Mouse (Mus musculus): Measurements from ENCODE around the gene Agfg2. TPM values are rescaled to one million over a fixed set of nuclear protein-coding genes. Genes with fewer than 3 reads are reported as not detected.

Agfg2 gene
- polyA plus RNA-seq, 1 experiment from 2014 or later = 18.6 TPM

DNA sequence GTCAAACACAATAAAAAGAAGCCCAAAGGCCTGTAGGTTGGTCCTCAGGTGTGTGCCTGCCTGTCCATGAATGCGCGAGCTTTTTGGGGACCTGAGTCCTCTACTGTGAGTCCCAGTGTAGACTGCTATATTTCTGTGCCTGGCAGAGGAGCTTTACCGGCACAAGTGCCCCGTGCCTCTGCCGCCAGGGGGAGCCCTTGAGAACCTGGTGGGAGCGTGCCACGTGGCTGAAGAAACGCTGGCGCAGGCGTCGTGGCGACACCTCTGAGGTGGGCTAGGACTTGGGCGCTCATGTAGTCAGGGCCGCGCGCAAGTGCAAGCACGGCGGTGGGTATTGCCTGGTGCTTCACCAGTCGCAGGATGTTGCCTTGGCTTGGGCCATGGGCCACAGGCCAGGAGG is 43.5 kb downstream of the Agfg2 start, which contains the start of gene Sap25:
Gene Sap25 (plus strand): TSS at position 281 of the 400 bp plus-strand sequence.
- H3K4me2 ChIP-seq (ENCODE audit: low read depth, low read length) = no peak within 1 kb of the TSS
- ATAC-seq = 0 out of 2 replicates have a peak, but pooled peaks have one; percentile 14
- H3K27me3 ChIP-seq (replicated peaks; ENCODE audit: control insufficient read depth, insufficient read depth, low read length) = peaks cover 14% of the 10 kb centered on the region
- 89% methylated on average over 19 of the region's 19 CpGs for WGBS
- no peaks in the 10 kb centered on the region for H3K9me3 ChIP-seq (ENCODE audit: control insufficient read depth, low read length)
- H3K27ac ChIP-seq (ENCODE audit: low read length) = no peak within 1 kb of the TSS
- H3K36me3 ChIP-seq (ENCODE audit: control insufficient read depth, insufficient read depth, low read length) = peaks cover 43% of the 10 kb centered on the region
- H3K9ac ChIP-seq (ENCODE audit: low read depth, low read length) = no peak within 1 kb of the TSS
- H3K4me1 ChIP-seq (ENCODE audit: control insufficient read depth, insufficient read depth, low read length) = peaks cover 7% of the 10 kb centered on the region; the same call in 1 of the 2 replicates
- no peak within 1 kb of the TSS for H3K4me3 ChIP-seq (ENCODE audit: low read length)

- no peak for ATAC-seq
- Histone ChIP-seq H3K36me3 (ENCODE audit: control insufficient read depth, insufficient read depth, low read length) (peaks cover 51% of the 10 kb centered on the region), H3K4me1 (ENCODE audit: control insufficient read depth, insufficient read depth, low read length) (peaks cover 8% of the 10 kb centered on the region; the same call in 1 of the 2 replicates), H3K4me3 (ENCODE audit: low read length) (no peak overlapping the region), H3K9me3 (ENCODE audit: control insufficient read depth, low read length) (no peaks in the 10 kb centered on the region), H3K4me2 (ENCODE audit: low read depth, low read length) (no peak overlapping the region), H3K9ac (ENCODE audit: low read depth, low read length) (no peak overlapping the region), H3K27ac (ENCODE audit: low read length) (no peak overlapping the region), H3K27me3 (replicated peaks; ENCODE audit: control insufficient read depth, insufficient read depth, low read length) (peaks cover 2% of the 10 kb centered on the region; the same call in 1 of the 2 replicates)
- 83% methylated on average over 7 of the region's 7 CpGs for WGBS
Observed at GRCm38 (mm10) chr5:137639472-137639871, 45.1 kb downstream of the Agfg2 start.

DNA sequence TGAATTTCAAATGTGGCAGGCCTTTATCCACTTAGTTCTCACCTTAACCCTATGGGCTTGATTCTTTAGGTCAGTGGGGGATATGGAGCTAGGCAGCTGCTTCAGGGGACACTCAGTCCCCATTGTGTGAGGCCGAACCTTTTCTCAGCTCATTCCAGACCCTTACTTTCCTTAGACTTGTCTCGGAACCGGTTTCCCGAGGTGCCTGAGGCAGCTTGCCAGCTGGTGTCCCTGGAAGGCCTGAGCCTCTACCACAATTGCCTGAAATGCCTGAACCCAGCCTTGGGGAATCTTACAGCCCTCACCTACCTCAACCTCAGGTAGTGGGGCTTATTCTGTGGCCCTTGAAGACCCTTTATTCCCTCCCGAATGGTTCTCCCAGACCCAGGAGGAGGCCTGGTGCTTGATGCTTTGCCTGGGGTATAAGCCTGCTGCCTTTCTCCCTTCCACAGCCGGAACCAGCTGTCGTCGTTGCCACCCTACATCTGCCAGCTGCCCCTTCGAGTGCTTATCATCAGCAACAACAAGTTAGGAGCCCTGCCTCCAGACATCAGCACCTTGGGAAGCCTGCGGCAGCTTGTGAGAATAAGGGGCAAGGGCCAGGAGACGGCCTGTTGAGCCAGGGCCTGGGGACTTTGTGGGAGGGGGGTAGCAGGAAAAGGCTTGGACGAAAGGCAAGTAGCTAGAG is 51.0 kb downstream of the Agfg2 start:
- H3K4me1 ChIP-seq (ENCODE audit: control insufficient read depth, insufficient read depth, low read length) = peaks cover 43% of the 10 kb centered on the region
- 78% methylated on average over 12 of the region's 12 CpGs for WGBS
- peak overlapping the region; percentile 10 for H3K9ac ChIP-seq (ENCODE audit: low read depth, low read length)
- ATAC-seq = no peak
- H3K27me3 ChIP-seq (replicated peaks; ENCODE audit: control insufficient read depth, insufficient read depth, low read length) = no peaks in the 10 kb centered on the region
- H3K4me3 ChIP-seq (ENCODE audit: low read length) = no peak overlapping the region
- H3K27ac ChIP-seq (ENCODE audit: low read length) = no peak overlapping the region
- no peak overlapping the region for H3K4me2 ChIP-seq (ENCODE audit: low read depth, low read length)
- peaks cover 32% of the 10 kb centered on the region for H3K36me3 ChIP-seq (ENCODE audit: control insufficient read depth, insufficient read depth, low read length)
- no peaks in the 10 kb centered on the region for H3K9me3 ChIP-seq (ENCODE audit: control insufficient read depth, low read length)

- Histone ChIP-seq H3K36me3 (ENCODE audit: control insufficient read depth, insufficient read depth, low read length) (peaks cover 18% of the 10 kb centered on the region), H3K4me1 (ENCODE audit: control insufficient read depth, insufficient read depth, low read length) (peaks cover 48% of the 10 kb centered on the region), H3K4me3 (ENCODE audit: low read length) (peak overlapping the region; percentile 86; the same call in 1 of the 2 replicates), H3K9me3 (ENCODE audit: control insufficient read depth, low read length) (no peaks in the 10 kb centered on the region), H3K4me2 (ENCODE audit: low read depth, low read length) (peak overlapping the region; percentile 84), H3K9ac (ENCODE audit: low read depth, low read length) (peak overlapping the region; percentile 91), H3K27me3 (replicated peaks; ENCODE audit: control insufficient read depth, insufficient read depth, low read length) (no peaks in the 10 kb centered on the region), H3K27ac (ENCODE audit: low read length) (peak overlapping the region; percentile 99)
- 59% methylated on average over 4 of the region's 4 CpGs for WGBS
- ATAC-seq = no peak
Observed at GRCm38 (mm10) chr5:137631591-137631990, 52.9 kb downstream of the Agfg2 start.

DNA sequence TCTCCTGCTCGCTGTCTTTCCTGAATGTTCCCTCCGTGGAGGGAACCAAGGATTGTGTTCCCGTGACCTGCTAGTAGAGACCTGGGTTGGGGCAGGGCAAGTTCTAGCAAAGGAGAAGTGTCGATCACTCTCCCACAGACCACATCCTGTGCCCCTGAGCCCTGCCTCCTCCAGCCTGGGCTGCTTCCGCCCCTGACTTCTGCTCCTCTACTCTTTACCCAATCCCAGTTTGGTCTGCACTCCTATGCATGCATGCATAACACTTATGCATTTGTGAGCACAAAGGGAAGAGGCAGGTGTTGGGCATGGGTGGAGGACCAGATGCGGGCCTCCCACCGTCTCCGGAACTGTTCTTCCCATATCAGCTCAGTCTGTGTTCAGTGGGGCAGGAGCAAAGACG is 53.4 kb downstream of the Agfg2 start:
- Histone ChIP-seq H3K4me2 (ENCODE audit: low read depth, low read length) (peak overlapping the region; percentile 84), H3K4me3 (ENCODE audit: low read length) (peak overlapping the region; percentile 86), H3K27me3 (replicated peaks; ENCODE audit: control insufficient read depth, insufficient read depth, low read length) (no peaks in the 10 kb centered on the region), H3K36me3 (ENCODE audit: control insufficient read depth, insufficient read depth, low read length) (peaks cover 15% of the 10 kb centered on the region), H3K9me3 (ENCODE audit: control insufficient read depth, low read length) (no peaks in the 10 kb centered on the region), H3K9ac (ENCODE audit: low read depth, low read length) (peak overlapping the region; percentile 91), H3K27ac (ENCODE audit: low read length) (peak overlapping the region; percentile 99), H3K4me1 (ENCODE audit: control insufficient read depth, insufficient read depth, low read length) (peaks cover 48% of the 10 kb centered on the region)
- WGBS = 61% methylated on average over 9 of the region's 9 CpGs
- ATAC-seq = no peak

DNA sequence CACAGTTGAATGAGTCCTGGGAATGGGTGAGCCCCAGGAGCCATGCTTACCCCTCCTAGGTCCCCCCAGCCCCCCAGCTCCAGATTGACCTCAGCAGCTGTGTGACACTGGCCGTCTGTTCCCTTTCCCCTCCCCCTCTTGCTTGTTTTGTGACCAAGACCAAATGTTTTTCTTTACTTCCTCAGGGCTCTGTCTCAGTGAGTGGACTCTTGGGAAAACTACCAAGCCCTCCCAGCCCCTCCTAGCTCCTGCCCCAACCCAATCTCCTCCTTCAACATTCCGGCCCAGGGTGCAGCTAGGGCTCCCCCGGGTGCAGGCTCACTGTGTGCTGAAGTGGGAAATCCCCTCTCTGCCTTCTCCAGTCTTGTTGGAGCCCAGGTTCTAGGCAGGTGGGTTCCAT is 53.9 kb downstream of the Agfg2 start:
- peaks cover 9% of the 10 kb centered on the region for H3K36me3 ChIP-seq (ENCODE audit: control insufficient read depth, insufficient read depth, low read length)
- H3K9me3 ChIP-seq (ENCODE audit: control insufficient read depth, low read length) = no peaks in the 10 kb centered on the region
- no peak for ATAC-seq
- peak overlapping the region; percentile 99 for H3K27ac ChIP-seq (ENCODE audit: low read length)
- H3K27me3 ChIP-seq (replicated peaks; ENCODE audit: control insufficient read depth, insufficient read depth, low read length) = no peaks in the 10 kb centered on the region
- peak overlapping the region; percentile 91 for H3K9ac ChIP-seq (ENCODE audit: low read depth, low read length)
- peaks cover 45% of the 10 kb centered on the region for H3K4me1 ChIP-seq (ENCODE audit: control insufficient read depth, insufficient read depth, low read length)
- H3K4me3 ChIP-seq (ENCODE audit: low read length) = peak overlapping the region; percentile 86
- WGBS = 19% methylated on average over 3 of the region's 3 CpGs
- H3K4me2 ChIP-seq (ENCODE audit: low read depth, low read length) = peak overlapping the region; percentile 84

- peaks cover 40% of the 10 kb centered on the region for H3K4me1 ChIP-seq (ENCODE audit: control insufficient read depth, insufficient read depth, low read length)
- peak overlapping the region; percentile 84 for H3K4me2 ChIP-seq (ENCODE audit: low read depth, low read length)
- peak overlapping the region; percentile 91 for H3K9ac ChIP-seq (ENCODE audit: low read depth, low read length)
- H3K4me3 ChIP-seq (ENCODE audit: low read length) = peak overlapping the region; percentile 86
- H3K27ac ChIP-seq (ENCODE audit: low read length) = peak overlapping the region; percentile 99
- WGBS = 13% methylated on average over 6 of the region's 6 CpGs
- H3K36me3 ChIP-seq (ENCODE audit: control insufficient read depth, insufficient read depth, low read length) = peaks cover 6% of the 10 kb centered on the region; the same call in 1 of the 2 replicates
- no peaks in the 10 kb centered on the region for H3K9me3 ChIP-seq (ENCODE audit: control insufficient read depth, low read length)
- H3K27me3 ChIP-seq (replicated peaks; ENCODE audit: control insufficient read depth, insufficient read depth, low read length) = no peaks in the 10 kb centered on the region
- peak; percentile 57 for ATAC-seq
Observed at GRCm38 (mm10) chr5:137629906-137630545, 54.5 kb downstream of the Agfg2 start.

GRCm38 (mm10) chr5:137629306-137629721 is 55.2 kb downstream of the Agfg2 start:
- Histone ChIP-seq H3K9ac (ENCODE audit: low read depth, low read length) (peak overlapping the region; percentile 91), H3K36me3 (ENCODE audit: control insufficient read depth, insufficient read depth, low read length) (peaks cover 6% of the 10 kb centered on the region; the same call in 1 of the 2 replicates), H3K27ac (ENCODE audit: low read length) (peak overlapping the region; percentile 99), H3K9me3 (ENCODE audit: control insufficient read depth, low read length) (no peaks in the 10 kb centered on the region), H3K4me2 (ENCODE audit: low read depth, low read length) (peak overlapping the region; percentile 84), H3K4me1 (ENCODE audit: control insufficient read depth, insufficient read depth, low read length) (peaks cover 47% of the 10 kb centered on the region), H3K27me3 (replicated peaks; ENCODE audit: control insufficient read depth, insufficient read depth, low read length) (no peaks in the 10 kb centered on the region), H3K4me3 (ENCODE audit: low read length) (peak overlapping the region; percentile 86)
- WGBS = under 1% methylated on average over 23 of the region's 23 CpGs
- peak; percentile 57 for ATAC-seq

DNA sequence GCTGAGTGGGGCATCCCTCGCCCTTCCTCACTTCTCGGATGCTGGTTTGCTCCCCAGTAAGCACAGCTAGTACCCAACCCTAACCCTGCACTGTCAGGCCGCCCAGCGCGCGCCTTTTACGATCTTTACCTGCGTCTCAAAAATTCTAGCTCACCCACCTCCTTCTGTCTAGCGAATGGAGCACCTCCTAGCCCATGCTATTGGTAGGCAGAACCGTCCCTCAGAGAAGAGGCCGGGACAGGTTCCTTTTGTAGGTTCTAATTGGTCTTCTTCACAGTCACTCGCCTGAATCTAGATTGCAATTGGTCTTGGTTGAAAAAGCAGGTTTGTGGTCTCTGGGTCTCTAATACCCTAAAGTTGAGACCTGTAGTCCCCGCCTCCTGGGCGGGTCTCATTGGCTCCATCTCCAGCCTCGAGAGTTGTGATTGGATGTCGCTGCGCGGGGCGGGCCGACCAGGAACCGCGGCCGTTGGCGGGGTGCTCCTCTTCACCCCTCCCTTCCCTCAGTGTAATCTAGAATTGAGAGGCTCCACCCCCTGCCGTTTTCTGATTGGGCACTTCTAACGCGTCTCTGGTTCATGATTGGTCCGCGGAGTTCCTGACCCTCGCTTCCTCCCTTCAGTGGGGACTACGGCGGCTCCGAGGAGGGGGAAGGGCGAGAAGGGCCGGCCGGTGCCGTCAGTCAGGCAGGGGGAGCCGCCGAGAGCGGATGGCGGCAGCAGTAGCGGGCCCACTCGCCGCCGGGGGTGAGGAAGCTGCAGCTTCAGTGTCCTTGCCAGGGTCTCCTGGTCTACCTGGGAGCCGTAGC is 55.8 kb downstream of the Agfg2 start, which contains the start of the genes Fbxo24, Lrch4 and Gm20605:
Gene Fbxo24 (minus strand): TSS at position 505 of the 808 bp plus-strand sequence.
Gene Lrch4 (plus strand): TSS at position 624 of the 808 bp plus-strand sequence.
Gene Gm20605 (plus strand): TSS at position 678 of the 808 bp plus-strand sequence.
- ATAC-seq = peak; percentile 94
- H3K9ac ChIP-seq (ENCODE audit: low read depth, low read length) = peak within 1 kb of the TSS; percentile 91
- WGBS = under 1% methylated on average over 46 of the region's 46 CpGs

More for the DNA sequence above, 55.8 kb downstream of the Agfg2 start, which contains the start of the genes Fbxo24, Lrch4 and Gm20605:
- H3K9me3 ChIP-seq (ENCODE audit: control insufficient read depth, low read length) = no peaks in the 10 kb centered on the region
- H3K4me3 ChIP-seq (ENCODE audit: low read length) = peak within 1 kb of the TSS; percentile 86
- peak within 1 kb of the TSS; percentile 84 for H3K4me2 ChIP-seq (ENCODE audit: low read depth, low read length)
- peak within 1 kb of the TSS; percentile 99 for H3K27ac ChIP-seq (ENCODE audit: low read length)
- H3K27me3 ChIP-seq (replicated peaks; ENCODE audit: control insufficient read depth, insufficient read depth, low read length) = no peaks in the 10 kb centered on the region
- peaks cover 1% of the 10 kb centered on the region; the same call in 1 of the 2 replicates for H3K36me3 ChIP-seq (ENCODE audit: control insufficient read depth, insufficient read depth, low read length)
- H3K4me1 ChIP-seq (ENCODE audit: control insufficient read depth, insufficient read depth, low read length) = peaks cover 44% of the 10 kb centered on the region

Measured in intestine, embryonic 16.5 days (tissue).